Mouse (Mus musculus): ENCODE results near the gene Rtn4.
"Not testable (repeated sequence)": the region's sequence is repeated elsewhere in the genome, so short reads cannot be mapped to it uniquely, and the experiment has no call there.

Gene Rtn4

DNA sequence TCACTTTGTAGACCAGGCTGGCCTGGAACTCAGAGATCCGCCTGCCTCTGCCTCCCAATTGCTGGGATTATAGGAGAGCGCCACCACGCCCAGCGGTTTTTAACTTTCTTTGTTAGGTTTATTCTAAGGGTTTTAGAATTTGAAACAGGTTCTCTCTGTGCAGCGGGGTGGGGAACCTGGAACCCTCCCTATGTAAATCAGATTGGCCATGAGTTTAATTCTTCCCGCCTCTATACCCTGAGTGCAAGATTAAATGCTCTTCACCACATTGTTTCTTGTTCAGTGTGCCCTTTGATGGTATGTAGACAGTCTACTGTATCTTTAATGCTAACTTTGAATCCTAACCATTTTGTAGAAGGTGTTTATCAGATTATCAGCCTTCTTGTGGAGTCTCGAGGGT lies 21.4 kb downstream of the Rtn4 start:
- DNase-seq (ENCODE audit: low spot score in 2 of 2), result no peak

DNA sequence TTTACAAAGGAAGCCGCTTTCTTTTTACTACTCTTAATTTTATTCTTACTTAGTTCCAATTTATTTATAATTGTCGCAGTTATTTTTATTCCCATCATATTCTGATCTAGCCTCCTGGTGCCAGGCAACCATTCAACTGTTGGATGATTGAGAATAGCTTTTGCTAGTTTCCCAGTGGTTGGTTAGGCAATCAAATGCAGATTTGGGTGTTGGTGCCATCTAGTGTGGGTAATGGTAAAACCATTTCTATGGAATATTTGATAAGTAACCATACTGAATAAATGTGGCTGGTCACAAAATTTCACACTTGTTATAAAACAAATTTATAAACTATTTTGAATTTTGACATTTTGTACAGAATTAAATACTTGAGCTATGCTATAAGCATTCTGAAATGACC lies 22.0 kb downstream of the Rtn4 start:
- peak in 1 of 2 experiments; percentile 33 for DNase-seq (ENCODE audit: low spot score in 2 of 2)

DNA sequence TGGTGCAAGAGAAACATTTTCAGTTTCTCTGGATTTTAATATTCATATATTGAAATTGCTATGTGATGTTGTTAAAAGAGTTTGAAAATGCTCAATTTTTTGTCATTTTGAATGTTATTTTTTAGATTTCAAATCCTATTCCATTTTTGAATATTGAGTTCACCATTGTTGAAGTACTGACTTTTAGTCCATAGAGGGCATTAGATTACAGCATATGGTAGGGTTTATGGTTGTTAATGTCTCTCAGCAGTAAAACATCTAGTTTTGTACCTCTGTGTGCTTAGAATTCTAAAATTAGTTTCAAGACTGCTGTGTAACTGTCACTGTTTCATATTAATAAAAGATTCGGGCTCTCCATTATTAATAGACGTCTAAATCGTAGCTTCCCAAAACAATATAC lies 22.8 kb downstream of the Rtn4 start:
- DNase-seq (ENCODE audit: low spot score in 2 of 2), result no peak

DNA sequence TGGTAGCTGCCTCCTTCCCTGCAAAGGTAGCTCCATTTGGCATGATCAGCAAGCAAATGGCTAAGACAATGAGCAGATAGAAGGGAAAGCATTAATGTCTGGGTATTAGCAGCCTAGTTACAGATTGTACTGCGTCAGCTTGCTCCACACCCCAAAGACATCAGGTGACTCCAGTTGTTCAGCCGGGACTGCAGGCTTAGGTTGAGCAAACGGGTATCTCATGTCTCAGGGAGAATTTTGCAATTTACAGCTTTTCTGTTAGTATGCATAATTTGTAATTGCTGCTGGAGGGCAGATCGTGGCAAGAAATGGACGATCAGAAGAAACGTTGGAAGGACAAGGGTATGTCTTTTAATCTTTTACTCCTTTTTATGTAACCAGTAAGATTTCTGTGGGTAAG lies 25.8 kb downstream of the Rtn4 start:
- DNase-seq (ENCODE audit: low spot score in 2 of 2), result peak in 1 of 2 experiments; percentile 59

DNA sequence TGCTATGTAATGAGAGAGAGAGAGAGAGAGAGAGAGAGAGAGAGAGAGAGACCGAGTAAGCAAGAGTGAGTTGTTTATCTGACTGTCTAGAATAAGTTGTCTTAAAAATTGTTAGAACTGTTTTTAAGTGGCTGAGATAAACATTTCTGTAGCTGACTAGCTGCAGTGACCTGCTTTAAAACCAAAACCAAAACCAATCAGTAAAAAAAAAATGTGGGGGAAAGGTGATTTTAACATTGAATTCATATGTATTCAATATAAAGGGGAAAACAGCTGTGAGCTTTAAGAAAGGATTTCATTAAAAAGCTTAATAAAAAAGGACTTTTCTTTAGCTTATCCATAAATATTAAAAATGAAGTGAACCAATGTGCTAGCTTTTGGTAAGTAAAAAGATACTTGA lies 26.9 kb downstream of the Rtn4 start:
- DNase-seq (ENCODE audit: low spot score in 2 of 2), result no peak

DNA sequence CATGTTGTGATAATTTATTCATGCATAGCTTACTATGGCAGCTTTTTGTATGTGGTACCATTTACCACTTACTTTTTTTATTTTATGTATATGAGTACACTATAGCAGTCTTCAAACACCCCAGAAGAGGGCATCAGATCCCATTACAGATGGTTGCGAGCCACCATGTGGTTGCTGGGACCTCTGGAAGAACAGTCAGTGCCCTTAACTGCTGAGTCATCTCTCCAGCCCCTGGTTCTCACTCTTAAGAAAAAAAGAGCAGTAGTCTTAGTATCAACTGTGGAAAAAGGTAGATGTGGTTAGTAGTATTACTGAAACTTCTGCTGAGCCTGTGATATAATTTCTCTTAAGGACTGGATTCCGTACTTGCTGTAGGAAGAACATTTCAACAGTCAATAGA lies 31.5 kb downstream of the Rtn4 start:
- DNase-seq (ENCODE audit: low spot score in 2 of 2), result no peak

DNA sequence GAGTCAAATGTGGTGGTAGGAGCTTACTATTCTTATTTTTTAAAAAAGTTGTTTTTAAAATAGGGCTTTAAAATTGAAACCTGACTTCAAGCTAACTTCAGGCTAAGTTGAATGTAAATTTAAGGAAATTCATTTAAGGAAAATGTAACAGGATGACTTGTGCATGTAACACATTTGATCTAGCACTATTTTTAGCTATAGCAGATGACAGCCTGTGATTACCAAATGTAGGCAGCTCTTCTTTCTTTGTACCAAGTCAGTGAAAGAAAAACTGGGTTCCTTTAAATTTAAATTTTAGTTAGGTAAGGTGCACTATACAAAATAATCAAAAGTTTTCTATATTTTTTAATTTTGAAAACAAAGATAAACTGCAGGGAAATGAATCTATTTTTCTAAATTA lies 32.4 kb downstream of the Rtn4 start:
- no peak for DNase-seq (ENCODE audit: low spot score in 2 of 2)

DNA sequence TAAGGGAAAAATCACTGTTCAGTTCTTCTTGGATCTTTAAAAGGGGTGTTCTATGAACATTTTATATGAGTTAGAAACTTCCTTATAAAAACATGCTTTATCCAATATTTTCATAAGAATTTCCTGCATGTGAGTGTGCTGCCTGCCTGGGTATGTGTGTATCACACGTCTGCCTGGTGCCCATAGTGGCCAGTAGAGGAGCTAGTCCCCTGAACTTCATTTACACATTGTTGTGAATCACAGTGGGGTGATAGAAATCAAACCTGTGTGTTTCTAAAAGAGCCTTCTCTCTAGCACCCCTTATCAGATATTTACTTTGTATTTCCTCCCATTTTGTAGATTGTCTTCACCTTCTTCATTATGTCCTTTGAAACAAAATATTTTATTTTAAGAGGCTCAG lies 32.9 kb downstream of the Rtn4 start:
- no peak for DNase-seq (ENCODE audit: low spot score in 2 of 2)

DNA sequence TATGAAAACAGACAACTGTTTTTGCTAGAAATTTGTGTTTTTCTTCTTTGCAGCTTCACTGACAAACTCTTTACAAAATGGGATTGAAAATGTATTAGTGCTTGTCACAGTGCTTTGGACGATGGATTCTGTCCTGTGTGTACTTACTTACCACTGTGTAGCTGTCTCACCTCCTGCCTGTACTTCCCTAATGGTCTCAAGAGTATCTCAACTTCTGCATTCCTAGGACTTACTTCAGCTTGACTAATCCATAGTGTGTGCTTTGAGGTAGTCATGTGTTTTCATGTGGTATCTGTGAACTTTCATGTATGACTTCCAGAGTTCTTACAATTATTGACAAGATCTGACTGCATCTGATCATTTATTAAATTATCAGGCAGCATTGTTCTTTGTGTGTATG lies 35.2 kb downstream of the Rtn4 start:
- DNase-seq (ENCODE audit: low spot score in 2 of 2), result no peak

DNA sequence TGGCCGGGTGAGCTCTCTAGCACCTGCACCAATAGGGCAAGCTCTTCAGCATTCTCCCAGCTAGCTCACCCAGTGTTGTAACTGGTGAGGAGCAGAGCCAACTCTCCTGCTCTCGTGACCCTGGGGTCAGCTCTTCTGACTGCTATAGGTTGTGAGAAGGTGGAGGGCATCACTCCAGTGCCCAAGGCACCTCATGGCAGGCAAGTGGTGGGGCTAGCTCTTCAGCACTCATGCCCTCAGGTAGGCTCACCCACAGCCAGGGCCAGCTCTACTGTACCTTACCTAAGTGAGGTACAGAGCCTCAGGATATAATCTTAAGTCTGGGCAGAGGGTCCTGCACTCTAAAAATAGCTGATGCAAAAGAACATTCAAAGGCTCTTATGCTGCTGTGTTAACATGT lies 47.0 kb downstream of the Rtn4 start:
- no peak for DNase-seq (ENCODE audit: low spot score in 2 of 2)

DNA sequence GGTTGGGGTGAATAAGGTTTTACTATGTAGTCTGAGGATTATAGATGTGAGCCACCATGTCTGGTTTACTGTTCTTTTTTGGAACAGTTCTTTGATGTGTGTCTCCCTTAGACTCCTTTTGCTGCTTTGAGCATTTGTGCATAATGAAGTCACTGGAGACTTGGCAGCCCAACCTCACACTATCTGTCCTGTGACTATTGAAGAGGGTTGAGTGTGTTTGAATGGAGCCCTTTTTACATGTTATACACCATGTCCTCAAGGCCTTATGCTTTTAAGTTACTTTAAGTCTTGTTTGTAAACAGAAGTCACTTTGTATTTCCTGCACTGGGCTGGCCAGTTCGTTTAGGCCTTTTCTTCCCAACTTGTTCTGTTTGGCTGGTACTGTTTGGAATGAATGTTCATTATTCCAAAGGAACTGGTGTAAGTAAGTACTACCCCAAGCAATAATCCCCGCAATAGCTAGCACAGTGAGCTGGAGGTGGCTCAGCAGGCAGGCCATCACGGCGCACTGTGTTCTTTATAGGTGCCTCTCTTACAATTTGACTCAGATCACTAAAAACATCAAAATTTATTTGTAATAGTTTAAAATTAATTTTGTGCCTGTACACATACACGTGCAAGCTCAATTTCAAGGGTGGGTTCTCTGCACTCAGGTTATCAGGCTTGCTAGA lies 52.1 kb downstream of the Rtn4 start:
- DNase-seq (ENCODE audit: low spot score in 2 of 2), result no peak

DNA sequence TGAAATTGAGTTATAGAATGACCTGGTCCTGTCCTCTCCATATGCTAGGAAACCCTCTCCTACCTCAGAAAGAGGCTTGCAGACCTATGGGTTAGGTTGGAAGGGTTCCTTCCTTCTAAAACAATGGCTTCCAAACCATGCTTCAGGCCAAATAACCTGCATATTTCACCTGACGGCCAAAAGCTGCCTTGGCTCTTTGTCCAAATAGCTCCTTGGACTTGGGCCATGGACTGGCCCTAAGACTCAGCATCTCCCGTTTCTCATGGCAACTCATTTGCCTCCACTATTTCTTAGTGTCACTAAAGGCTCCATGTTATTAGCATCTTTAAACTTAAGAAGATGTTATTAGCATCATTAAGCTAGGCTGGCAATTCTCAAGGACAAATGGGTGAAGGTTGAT lies 52.8 kb downstream of the Rtn4 start:
- no peak for DNase-seq (ENCODE audit: low spot score in 2 of 2)

DNA sequence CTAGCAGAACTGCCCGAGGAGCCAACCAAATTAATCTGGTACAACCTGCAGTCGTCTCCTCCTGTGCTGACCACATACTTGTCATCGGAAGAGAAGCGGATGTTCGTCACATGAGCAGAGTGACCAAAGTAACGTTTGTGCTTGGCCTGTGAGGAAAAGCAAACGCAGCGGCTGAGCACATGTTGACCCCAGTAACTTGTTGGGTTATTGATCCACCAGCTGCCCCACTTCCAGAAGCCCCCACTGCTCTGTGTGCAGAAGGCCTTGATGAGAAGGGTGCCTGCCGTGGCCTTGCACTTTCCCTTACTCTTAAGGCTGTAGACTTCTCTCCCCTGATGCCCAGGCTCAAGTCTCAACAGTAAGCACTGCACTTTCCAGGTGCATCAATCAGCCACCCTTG lies 53.5 kb downstream of the Rtn4 start:
- no peak for DNase-seq (ENCODE audit: low spot score in 2 of 2)

DNA sequence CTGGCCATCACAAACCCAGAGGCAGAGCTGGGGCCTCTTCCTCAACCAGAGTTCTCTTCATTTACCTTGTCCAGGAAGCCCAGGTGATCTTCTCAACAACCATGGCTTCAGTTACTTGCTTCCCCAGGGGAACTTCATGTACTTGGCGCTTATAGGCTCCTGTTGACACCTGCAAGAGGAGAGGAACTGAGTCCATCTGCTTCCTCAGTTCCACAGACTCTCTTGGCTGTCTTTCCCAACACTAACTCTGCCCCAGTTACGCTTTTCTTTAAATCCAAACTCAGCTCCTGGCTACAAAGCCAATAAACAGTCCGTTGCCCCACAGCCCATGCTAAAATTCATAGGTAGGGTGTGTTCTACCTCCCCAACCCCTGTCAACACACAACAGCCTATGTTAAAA lies 54.6 kb downstream of the Rtn4 start:
- DNase-seq (ENCODE audit: low spot score in 2 of 2), result peak in 1 of 2 experiments; percentile 34

DNA sequence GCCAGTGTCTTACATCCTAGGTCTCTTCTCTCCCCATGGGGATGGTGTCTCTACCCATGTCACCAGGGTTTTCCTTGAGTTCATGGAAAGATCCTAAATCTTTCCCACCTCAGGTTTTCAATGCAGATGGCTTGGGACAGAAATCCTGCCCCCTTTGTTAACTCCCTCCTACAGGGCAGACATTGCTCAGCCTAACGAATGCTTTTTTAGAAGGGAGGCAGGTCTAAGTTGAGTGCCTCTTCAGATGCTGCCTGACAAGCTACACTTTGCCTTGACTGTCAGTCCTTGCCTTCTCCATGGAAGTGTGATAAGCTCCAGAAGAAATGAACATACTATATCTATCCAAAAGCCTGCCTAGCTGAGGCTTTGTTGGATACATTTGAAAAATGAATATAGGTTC lies 55.1 kb downstream of the Rtn4 start:
- no peak for DNase-seq (ENCODE audit: low spot score in 2 of 2)

DNA sequence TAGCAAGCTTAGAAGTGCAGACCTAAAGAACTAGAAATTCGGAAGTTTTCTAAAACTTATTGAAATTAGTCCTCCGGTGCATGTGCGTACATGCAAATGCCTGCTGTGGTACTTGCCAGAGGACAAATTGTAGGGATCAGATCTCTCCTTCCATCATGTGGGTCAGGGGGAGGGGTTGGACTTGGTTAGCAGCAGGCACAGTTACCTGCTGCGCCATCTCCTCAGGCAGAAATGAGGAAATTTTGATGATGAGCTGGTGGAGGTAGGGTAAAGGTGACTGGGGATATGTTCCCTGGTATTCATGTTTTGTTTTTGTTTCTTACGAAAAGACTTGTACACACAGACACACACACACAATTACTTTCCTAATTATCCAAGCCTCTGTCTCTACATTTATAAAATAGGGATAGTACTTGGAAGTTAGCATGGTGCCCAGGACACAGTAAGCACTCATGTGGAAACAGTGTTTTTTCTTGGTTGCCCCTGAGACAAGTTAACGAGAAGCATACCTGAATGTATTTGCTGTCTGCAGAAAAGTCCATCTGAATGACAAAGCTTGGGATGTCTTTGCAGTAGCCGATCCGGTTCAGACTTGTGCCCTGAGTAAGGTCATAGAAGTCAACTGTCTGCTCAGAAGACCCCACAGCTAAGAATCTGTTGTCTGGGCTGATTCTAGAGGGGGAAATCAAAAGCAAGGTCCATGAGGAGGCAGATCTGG lies 56.2 kb downstream of the Rtn4 start:
- DNase-seq (ENCODE audit: low spot score in 2 of 2), result no peak

DNA sequence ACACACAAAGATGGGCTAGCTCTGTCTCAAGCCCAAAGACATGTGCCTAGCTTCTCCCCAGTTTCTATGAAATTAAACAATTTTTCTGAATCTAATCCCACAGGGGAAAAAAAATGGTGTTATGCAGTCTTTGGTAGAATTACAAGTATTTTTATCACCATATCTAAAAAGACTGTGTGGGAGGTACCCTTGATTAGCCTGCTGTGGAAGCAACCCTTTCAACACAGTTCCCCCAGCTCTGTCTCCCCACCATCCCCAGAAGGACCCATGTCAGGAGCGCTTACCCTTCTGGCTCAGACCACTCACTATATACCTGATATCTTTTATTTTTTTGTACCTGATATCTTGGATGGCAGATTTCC lies 56.7 kb downstream of the Rtn4 start:
- no peak for DNase-seq (ENCODE audit: low spot score in 2 of 2)

DNA sequence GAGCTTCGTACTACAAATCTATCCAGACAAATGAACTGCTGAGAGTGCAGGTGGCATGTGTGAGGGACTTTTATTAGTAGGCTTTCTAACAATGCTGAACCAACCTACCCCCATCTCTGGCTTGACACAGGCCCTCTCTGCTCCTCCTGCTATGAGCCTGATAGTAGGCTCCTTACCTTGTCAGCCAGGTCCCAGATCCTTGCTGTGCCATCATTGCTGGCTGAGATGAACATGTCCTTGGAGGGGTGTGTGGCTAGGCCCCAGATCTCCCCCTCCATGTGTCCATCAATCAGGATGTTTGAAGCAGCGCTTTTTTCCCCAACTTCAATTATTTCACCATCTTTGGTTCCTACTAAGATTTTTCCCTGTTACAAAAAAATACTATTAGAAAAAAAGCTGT lies 58.3 kb downstream of the Rtn4 start:
- no peak for DNase-seq (ENCODE audit: low spot score in 2 of 2)

DNA sequence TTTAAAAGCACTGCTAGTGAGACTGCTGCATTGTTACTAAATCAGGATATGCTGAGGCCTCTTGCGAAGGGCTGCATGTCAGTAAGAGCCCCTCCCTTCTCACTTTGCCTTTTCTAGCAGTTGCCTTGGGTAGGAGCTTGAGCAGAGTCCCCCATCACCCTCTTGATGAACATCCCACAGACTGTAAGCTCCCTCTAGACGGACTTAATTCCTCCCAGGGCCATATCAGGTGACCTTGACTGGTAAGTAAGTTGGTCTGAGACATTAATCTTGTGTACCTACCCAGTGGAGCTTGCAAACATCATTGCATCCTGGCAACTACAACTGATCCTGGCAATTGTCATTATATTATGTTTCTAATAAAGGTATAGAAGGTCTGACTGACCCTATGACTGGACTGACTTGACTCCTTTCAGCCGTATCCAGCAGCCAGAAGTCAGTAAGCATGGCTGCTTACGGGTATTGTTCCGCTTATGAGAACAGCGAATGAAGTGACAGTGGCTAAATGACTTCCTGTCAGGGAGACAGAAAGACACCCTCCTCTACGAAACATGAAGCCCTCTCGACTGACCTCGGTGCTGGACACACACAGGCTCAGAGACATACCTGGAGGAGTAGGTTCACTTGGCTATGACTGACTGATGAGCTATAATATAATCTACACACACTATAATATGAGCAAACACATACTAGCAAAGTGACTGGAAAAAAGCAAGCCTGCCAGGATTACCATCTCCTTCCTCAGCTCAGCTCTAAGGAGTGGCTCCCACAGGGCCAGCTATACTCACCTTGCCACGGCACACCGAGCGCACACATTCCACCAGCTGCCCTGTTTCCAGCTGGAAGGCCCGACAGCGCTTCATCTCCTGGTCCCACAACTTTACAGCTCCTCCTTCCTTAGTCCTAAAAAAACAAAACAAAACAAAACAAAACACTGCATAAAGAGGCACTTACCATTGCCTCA lies 59.2 kb downstream of the Rtn4 start:
- DNase-seq (ENCODE audit: low spot score in 2 of 2), result no peak

DNA sequence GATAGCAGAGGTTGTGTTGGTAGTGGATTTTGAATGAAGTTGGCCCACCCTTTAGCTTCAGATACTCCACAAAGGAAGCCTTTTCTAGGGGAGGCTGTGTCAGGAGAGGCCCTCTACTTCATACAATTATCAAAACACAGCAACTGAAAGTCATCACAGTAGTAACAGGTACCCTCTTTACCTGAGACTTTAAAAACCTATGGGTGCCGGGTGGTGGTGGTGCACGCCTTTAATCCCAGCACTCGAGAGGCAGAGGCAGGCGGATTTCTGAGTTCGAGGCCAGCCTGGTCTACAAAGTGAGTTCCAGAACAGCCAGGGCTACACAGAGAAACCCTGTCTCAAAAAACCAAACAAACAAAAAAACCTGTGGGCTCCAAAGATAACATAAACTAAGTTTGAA lies 63.3 kb downstream of the Rtn4 start:
- DNase-seq (ENCODE audit: low spot score in 2 of 2), result not testable (repeated sequence)

DNA sequence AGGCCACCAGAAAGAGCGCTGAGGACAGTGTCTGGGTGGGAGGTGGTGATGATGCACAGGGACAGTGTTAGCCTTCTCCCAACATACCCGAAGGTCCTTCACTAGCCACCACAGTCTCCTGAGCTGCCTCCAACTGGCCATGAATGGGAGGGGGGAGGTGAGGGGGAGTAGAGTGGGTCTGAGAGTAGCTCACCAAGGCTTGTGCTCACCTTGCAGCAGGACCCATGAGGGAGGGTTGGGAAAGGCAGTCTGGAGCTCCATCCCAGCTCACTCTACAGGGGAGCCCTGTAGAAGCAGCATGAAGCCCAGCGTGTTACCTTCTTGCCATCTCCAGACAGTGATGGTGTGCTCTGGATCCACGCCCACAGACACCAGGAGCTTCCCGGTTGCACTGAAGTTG lies 65.9 kb downstream of the Rtn4 start:
- no peak for DNase-seq (ENCODE audit: low spot score in 2 of 2)

DNA sequence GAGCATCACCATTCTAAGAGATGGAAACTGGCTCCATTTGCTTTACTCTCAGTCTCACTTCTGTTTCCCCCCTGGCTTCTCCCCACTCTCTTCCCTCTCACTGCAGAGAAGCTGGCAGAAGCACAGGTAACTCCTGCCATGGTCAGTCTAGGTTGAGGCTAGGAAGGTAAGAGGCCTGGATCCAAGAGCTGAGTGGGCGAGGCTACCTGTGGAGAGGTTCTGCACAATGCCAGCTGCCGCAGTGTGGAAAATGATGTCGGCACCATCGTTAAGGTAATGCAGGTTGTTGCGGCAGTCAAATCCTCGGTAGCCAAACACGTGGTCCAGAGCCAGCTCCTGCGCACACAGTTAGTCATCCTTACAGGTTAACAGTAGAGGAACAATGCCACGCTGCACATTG lies 68.6 kb downstream of the Rtn4 start:
- DNase-seq (ENCODE audit: low spot score in 2 of 2), result no peak

DNA sequence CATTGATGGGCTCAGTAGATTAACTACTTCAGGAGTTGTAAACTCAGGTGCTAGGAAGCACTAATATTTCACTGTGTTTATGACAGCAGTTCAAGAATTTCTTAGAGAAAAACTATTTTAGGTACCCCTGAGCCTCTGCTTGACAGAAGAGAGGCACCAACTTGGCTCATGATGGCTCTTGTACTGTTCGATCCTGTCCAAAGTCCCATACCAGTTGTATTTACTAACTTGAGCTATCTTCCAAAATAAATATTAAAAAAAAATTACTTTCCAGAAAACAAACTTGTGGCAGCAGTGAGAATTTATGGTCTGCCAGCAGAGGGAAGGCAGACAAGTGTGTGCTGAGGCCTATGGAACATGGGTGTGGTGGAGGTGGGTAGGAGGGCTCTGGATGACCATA lies 70.0 kb downstream of the Rtn4 start:
- no peak for DNase-seq (ENCODE audit: low spot score in 2 of 2)
